Mouse (Mus musculus): ENCODE results near the gene Crybg1. TPM values are rescaled to one million over a fixed set of nuclear protein-coding genes. Genes with fewer than 3 reads are reported as not detected.
A peak's percentile ranks its signal among the peaks of the same experiment; 100 is the strongest.

Gene Crybg1
- polyA plus RNA-seq, 1 experiment from 2014 or later: 0.23 TPM

- Histone ChIP-seq H3K27me3 (replicated peaks; ENCODE audit: control insufficient read depth, insufficient read depth, low read length) (no peaks in the 10 kb centered on the region), H3K4me2 (ENCODE audit: low read length) (no peak overlapping the region), H3K9ac (replicated peaks; ENCODE audit: low read depth, low read length) (no peak overlapping the region), H3K27ac (ENCODE audit: low read length) (no peak overlapping the region), H3K4me3 (replicated peaks; ENCODE audit: low read length) (no peak overlapping the region), H3K36me3 (ENCODE audit: control insufficient read depth, insufficient read depth) (no peaks in the 10 kb centered on the region), H3K9me3 (ENCODE audit: control insufficient read depth, low read length) (no peaks in the 10 kb centered on the region), H3K4me1 (replicated peaks; ENCODE audit: control insufficient read depth, insufficient read depth, low read length) (no peaks in the 10 kb centered on the region)
- no peak for ATAC-seq
- WGBS: 63% methylated on average over 10 of the region's 10 CpGs
Measured at GRCm38 (mm10) chr10:44024705-44025104, 123.9 kb downstream of the Crybg1 start.

GRCm38 (mm10) chr10:44020141-44020540 lies 128.5 kb downstream of the Crybg1 start:
- no peak for ATAC-seq
- no peaks in the 10 kb centered on the region for H3K36me3 ChIP-seq (ENCODE audit: control insufficient read depth, insufficient read depth)
- no peaks in the 10 kb centered on the region for H3K9me3 ChIP-seq (ENCODE audit: control insufficient read depth, low read length)
- no peaks in the 10 kb centered on the region for H3K27me3 ChIP-seq (replicated peaks; ENCODE audit: control insufficient read depth, insufficient read depth, low read length)
- no peak overlapping the region for H3K4me2 ChIP-seq (ENCODE audit: low read length)
- no peak overlapping the region for H3K9ac ChIP-seq (replicated peaks; ENCODE audit: low read depth, low read length)
- no peak overlapping the region for H3K4me3 ChIP-seq (replicated peaks; ENCODE audit: low read length)
- no peaks in the 10 kb centered on the region for H3K4me1 ChIP-seq (replicated peaks; ENCODE audit: control insufficient read depth, insufficient read depth, low read length)
- WGBS: 68% methylated on average over 4 of the region's 4 CpGs
- no peak overlapping the region for H3K27ac ChIP-seq (ENCODE audit: low read length)

GRCm38 (mm10) chr10:44018562-44018961 lies 130.1 kb downstream of the Crybg1 start:
- ATAC-seq: no peak
- Histone ChIP-seq H3K4me3 (replicated peaks; ENCODE audit: low read length) (no peak overlapping the region), H3K36me3 (ENCODE audit: control insufficient read depth, insufficient read depth) (no peaks in the 10 kb centered on the region), H3K4me2 (ENCODE audit: low read length) (no peak overlapping the region), H3K9me3 (ENCODE audit: control insufficient read depth, low read length) (no peaks in the 10 kb centered on the region), H3K9ac (replicated peaks; ENCODE audit: low read depth, low read length) (no peak overlapping the region), H3K27ac (ENCODE audit: low read length) (no peak overlapping the region), H3K27me3 (replicated peaks; ENCODE audit: control insufficient read depth, insufficient read depth, low read length) (no peaks in the 10 kb centered on the region), H3K4me1 (replicated peaks; ENCODE audit: control insufficient read depth, insufficient read depth, low read length) (no peaks in the 10 kb centered on the region)
- WGBS: 92% methylated on average over 4 of the region's 4 CpGs

GRCm38 (mm10) chr10:44015631-44016030 lies 133.0 kb downstream of the Crybg1 start:
- Histone ChIP-seq H3K4me1 (replicated peaks; ENCODE audit: control insufficient read depth, insufficient read depth, low read length) (no peaks in the 10 kb centered on the region), H3K4me2 (ENCODE audit: low read length) (no peak overlapping the region), H3K36me3 (ENCODE audit: control insufficient read depth, insufficient read depth) (no peaks in the 10 kb centered on the region), H3K9ac (replicated peaks; ENCODE audit: low read depth, low read length) (no peak overlapping the region), H3K9me3 (ENCODE audit: control insufficient read depth, low read length) (no peaks in the 10 kb centered on the region), H3K27ac (ENCODE audit: low read length) (no peak overlapping the region), H3K27me3 (replicated peaks; ENCODE audit: control insufficient read depth, insufficient read depth, low read length) (no peaks in the 10 kb centered on the region), H3K4me3 (replicated peaks; ENCODE audit: low read length) (no peak overlapping the region)
- 83% methylated on average over 2 of the region's 2 CpGs for WGBS
- ATAC-seq: no peak

- ATAC-seq: no peak
- WGBS: 34% methylated on average over 4 of the region's 4 CpGs
Measured at GRCm38 (mm10) chr10:44013885-44014284, 134.8 kb downstream of the Crybg1 start.

GRCm38 (mm10) chr10:44011408-44011807 lies 137.2 kb downstream of the Crybg1 start:
- no peak for ATAC-seq
- 85% methylated on average over 7 of the region's 7 CpGs for WGBS

More at GRCm38 (mm10) chr10:44013885-44014284, 134.8 kb downstream of the Crybg1 start:
- Histone ChIP-seq H3K4me1 (replicated peaks; ENCODE audit: control insufficient read depth, insufficient read depth, low read length) (no peaks in the 10 kb centered on the region), H3K9me3 (ENCODE audit: control insufficient read depth, low read length) (no peaks in the 10 kb centered on the region), H3K27me3 (replicated peaks; ENCODE audit: control insufficient read depth, insufficient read depth, low read length) (no peaks in the 10 kb centered on the region), H3K4me2 (ENCODE audit: low read length) (no peak overlapping the region), H3K36me3 (ENCODE audit: control insufficient read depth, insufficient read depth) (no peaks in the 10 kb centered on the region), H3K27ac (ENCODE audit: low read length) (no peak overlapping the region), H3K4me3 (replicated peaks; ENCODE audit: low read length) (no peak overlapping the region), H3K9ac (replicated peaks; ENCODE audit: low read depth, low read length) (no peak overlapping the region)

GRCm38 (mm10) chr10:44008808-44009207 lies 139.8 kb downstream of the Crybg1 start:
- H3K9ac ChIP-seq (replicated peaks; ENCODE audit: low read depth, low read length): no peak overlapping the region
- no peaks in the 10 kb centered on the region for H3K9me3 ChIP-seq (ENCODE audit: control insufficient read depth, low read length)
- no peak overlapping the region for H3K4me3 ChIP-seq (replicated peaks; ENCODE audit: low read length)
- peaks cover 33% of the 10 kb centered on the region for H3K27me3 ChIP-seq (replicated peaks; ENCODE audit: control insufficient read depth, insufficient read depth, low read length)
- no peak overlapping the region for H3K4me2 ChIP-seq (ENCODE audit: low read length)
- no peak for ATAC-seq
- no peak overlapping the region for H3K27ac ChIP-seq (ENCODE audit: low read length)
- H3K36me3 ChIP-seq (ENCODE audit: control insufficient read depth, insufficient read depth): no peaks in the 10 kb centered on the region
- H3K4me1 ChIP-seq (replicated peaks; ENCODE audit: control insufficient read depth, insufficient read depth, low read length): peaks cover 14% of the 10 kb centered on the region

More at GRCm38 (mm10) chr10:44011408-44011807, 137.2 kb downstream of the Crybg1 start:
- no peaks in the 10 kb centered on the region for H3K4me1 ChIP-seq (replicated peaks; ENCODE audit: control insufficient read depth, insufficient read depth, low read length)
- no peaks in the 10 kb centered on the region for H3K36me3 ChIP-seq (ENCODE audit: control insufficient read depth, insufficient read depth)
- H3K27me3 ChIP-seq (replicated peaks; ENCODE audit: control insufficient read depth, insufficient read depth, low read length): peaks cover 9% of the 10 kb centered on the region
- no peak overlapping the region for H3K4me2 ChIP-seq (ENCODE audit: low read length)
- no peak overlapping the region for H3K4me3 ChIP-seq (replicated peaks; ENCODE audit: low read length)
- no peak overlapping the region for H3K9ac ChIP-seq (replicated peaks; ENCODE audit: low read depth, low read length)
- H3K27ac ChIP-seq (ENCODE audit: low read length): no peak overlapping the region
- H3K9me3 ChIP-seq (ENCODE audit: control insufficient read depth, low read length): no peaks in the 10 kb centered on the region

- Histone ChIP-seq H3K36me3 (ENCODE audit: control insufficient read depth, insufficient read depth) (no peaks in the 10 kb centered on the region), H3K4me1 (replicated peaks; ENCODE audit: control insufficient read depth, insufficient read depth, low read length) (peaks cover 23% of the 10 kb centered on the region), H3K27me3 (replicated peaks; ENCODE audit: control insufficient read depth, insufficient read depth, low read length) (peaks cover 51% of the 10 kb centered on the region), H3K27ac (ENCODE audit: low read length) (no peak overlapping the region), H3K4me2 (ENCODE audit: low read length) (no peak overlapping the region), H3K4me3 (replicated peaks; ENCODE audit: low read length) (no peak overlapping the region), H3K9ac (replicated peaks; ENCODE audit: low read depth, low read length) (no peak overlapping the region), H3K9me3 (ENCODE audit: control insufficient read depth, low read length) (no peaks in the 10 kb centered on the region)
- no peak for ATAC-seq
- WGBS: 85% methylated on average over 4 of the region's 4 CpGs
Measured at GRCm38 (mm10) chr10:44006815-44007214, 141.8 kb downstream of the Crybg1 start.

GRCm38 (mm10) chr10:44005677-44006641 lies 142.7 kb downstream of the Crybg1 start:
- WGBS: 2% methylated on average over 40 of the region's 40 CpGs
- peaks cover 23% of the 10 kb centered on the region for H3K4me1 ChIP-seq (replicated peaks; ENCODE audit: control insufficient read depth, insufficient read depth, low read length)
- peak overlapping the region; percentile 53 for H3K4me2 ChIP-seq (ENCODE audit: low read length)
- no peak overlapping the region for H3K9ac ChIP-seq (replicated peaks; ENCODE audit: low read depth, low read length)
- ATAC-seq: peak; percentile 42
- peaks cover 58% of the 10 kb centered on the region for H3K27me3 ChIP-seq (replicated peaks; ENCODE audit: control insufficient read depth, insufficient read depth, low read length)
- H3K36me3 ChIP-seq (ENCODE audit: control insufficient read depth, insufficient read depth): no peaks in the 10 kb centered on the region
- H3K27ac ChIP-seq (ENCODE audit: low read length): no peak overlapping the region
- peak overlapping the region; percentile 35 for H3K4me3 ChIP-seq (replicated peaks; ENCODE audit: low read length)
- no peaks in the 10 kb centered on the region for H3K9me3 ChIP-seq (ENCODE audit: control insufficient read depth, low read length)
